Mouse (Mus musculus): ENCODE data around the gene Gm13275. TPM values are rescaled to one million over a fixed set of nuclear protein-coding genes. Genes with fewer than 3 reads are reported as not detected.
"Not testable (repeated sequence)": the region's sequence is repeated elsewhere in the genome, so short reads cannot be mapped to it uniquely, and the experiment has no call there.

Gm13275 gene
- polyA plus RNA-seq, 1 experiment from 2014 or later, result not detected

- no peak for DNase-seq (ENCODE audit: low spot score)
- Histone ChIP-seq H3K27ac (ENCODE audit: low read depth) (no peak within 1 kb of the TSS), H3K36me3 (ENCODE audit: control insufficient read depth, insufficient read depth, low read length) (no peaks in the 10 kb centered on the region), H3K4me3 (ENCODE audit: low read depth, low read length) (no peak within 1 kb of the TSS), H3K9me3 (ENCODE audit: control insufficient read depth, low read length) (no peaks in the 10 kb centered on the region), H3K4me2 (ENCODE audit: low read length) (no peak within 1 kb of the TSS), H3K4me1 (replicated peaks; ENCODE audit: control insufficient read depth, insufficient read depth, low read length) (no peaks in the 10 kb centered on the region), H3K27me3 (replicated peaks; ENCODE audit: control insufficient read depth, insufficient read depth, low read length) (no peaks in the 10 kb centered on the region), H3K9ac (ENCODE audit: low read length) (no peak within 1 kb of the TSS)
- 91% methylated on average over 1 of the region's 1 CpGs for WGBS
- ATAC-seq (replicated peaks; ENCODE audit: low FRiP score, low TSS enrichment, low read depth), result no peak
These were observed 25.4 kb downstream of the Gm13275 start, which contains the start of gene Ifna11 for GRCm38 (mm10) chr4:88819659-88820058. Ifna11 (plus strand) TSS chr4:88819959.

- DNase-seq (ENCODE audit: low spot score) (no peak), ATAC-seq (replicated peaks; ENCODE audit: low FRiP score, low TSS enrichment, low read depth) (no peak)
- H3K4me3 ChIP-seq (ENCODE audit: low read depth, low read length), result no peak overlapping the region
- H3K4me2 ChIP-seq (ENCODE audit: low read length), result no peak overlapping the region
- no peak overlapping the region for H3K27ac ChIP-seq (ENCODE audit: low read depth)
- H3K9me3 ChIP-seq (ENCODE audit: control insufficient read depth, low read length), result no peaks in the 10 kb centered on the region
- WGBS, result 24% methylated on average over 4 of the region's 4 CpGs
- no peaks in the 10 kb centered on the region for H3K36me3 ChIP-seq (ENCODE audit: control insufficient read depth, insufficient read depth, low read length)
- H3K27me3 ChIP-seq (replicated peaks; ENCODE audit: control insufficient read depth, insufficient read depth, low read length), result no peaks in the 10 kb centered on the region
- H3K4me1 ChIP-seq (replicated peaks; ENCODE audit: control insufficient read depth, insufficient read depth, low read length), result no peaks in the 10 kb centered on the region
- no peak overlapping the region for H3K9ac ChIP-seq (ENCODE audit: low read length)
These were observed 28.7 kb downstream of the Gm13275 start for GRCm38 (mm10) chr4:88822995-88823394.

GRCm38 (mm10) chr4:88827116-88827515 lies 32.8 kb downstream of the Gm13275 start, which contains the start of gene Ifna6:
Ifna6 (plus strand) TSS chr4:88827416.
- H3K9ac ChIP-seq (ENCODE audit: low read length); H3K27ac ChIP-seq (ENCODE audit: low read depth); H3K27me3 ChIP-seq (replicated peaks; ENCODE audit: control insufficient read depth, insufficient read depth, low read length); DNase-seq (ENCODE audit: low spot score); H3K4me1 ChIP-seq (replicated peaks; ENCODE audit: control insufficient read depth, insufficient read depth, low read length); H3K36me3 ChIP-seq (ENCODE audit: control insufficient read depth, insufficient read depth, low read length); ATAC-seq (replicated peaks; ENCODE audit: low FRiP score, low TSS enrichment, low read depth); H3K4me3 ChIP-seq (ENCODE audit: low read depth, low read length); H3K4me2 ChIP-seq (ENCODE audit: low read length); H3K9me3 ChIP-seq (ENCODE audit: control insufficient read depth, low read length): not testable (repeated sequence)

GRCm38 (mm10) chr4:88830523-88830922 lies 36.2 kb downstream of the Gm13275 start:
- H3K4me1 ChIP-seq (replicated peaks; ENCODE audit: control insufficient read depth, insufficient read depth, low read length), result no peaks in the 10 kb centered on the region
- no peak overlapping the region for H3K9ac ChIP-seq (ENCODE audit: low read length)
- H3K4me3 ChIP-seq (ENCODE audit: low read depth, low read length), result no peak overlapping the region
- H3K36me3 ChIP-seq (ENCODE audit: control insufficient read depth, insufficient read depth, low read length), result no peaks in the 10 kb centered on the region
- DNase-seq (ENCODE audit: low spot score), result no peak
- H3K27me3 ChIP-seq (replicated peaks; ENCODE audit: control insufficient read depth, insufficient read depth, low read length), result no peaks in the 10 kb centered on the region
- no peaks in the 10 kb centered on the region for H3K9me3 ChIP-seq (ENCODE audit: control insufficient read depth, low read length)
- H3K4me2 ChIP-seq (ENCODE audit: low read length), result no peak overlapping the region
- ATAC-seq (replicated peaks; ENCODE audit: low FRiP score, low TSS enrichment, low read depth), result no peak
- H3K27ac ChIP-seq (ENCODE audit: low read depth), result no peak overlapping the region
- WGBS, result 26% methylated on average over 4 of the region's 4 CpGs

- not testable (repeated sequence) for H3K27ac ChIP-seq (ENCODE audit: low read depth); H3K9me3 ChIP-seq (ENCODE audit: control insufficient read depth, low read length); DNase-seq (ENCODE audit: low spot score); H3K4me1 ChIP-seq (replicated peaks; ENCODE audit: control insufficient read depth, insufficient read depth, low read length); ATAC-seq (replicated peaks; ENCODE audit: low FRiP score, low TSS enrichment, low read depth); H3K9ac ChIP-seq (ENCODE audit: low read length); H3K27me3 ChIP-seq (replicated peaks; ENCODE audit: control insufficient read depth, insufficient read depth, low read length); H3K4me2 ChIP-seq (ENCODE audit: low read length); H3K4me3 ChIP-seq (ENCODE audit: low read depth, low read length); H3K36me3 ChIP-seq (ENCODE audit: control insufficient read depth, insufficient read depth, low read length)
- 83% methylated on average over 1 of the region's 1 CpGs for WGBS
These were observed 40.9 kb downstream of the Gm13275 start, which contains the start of gene Ifna5 for GRCm38 (mm10) chr4:88835225-88835624. Ifna5 (plus strand) TSS chr4:88835525.

- no peaks in the 10 kb centered on the region for H3K4me1 ChIP-seq (replicated peaks; ENCODE audit: control insufficient read depth, insufficient read depth, low read length)
- H3K9me3 ChIP-seq (ENCODE audit: control insufficient read depth, low read length), result no peaks in the 10 kb centered on the region
- no peak overlapping the region for H3K27ac ChIP-seq (ENCODE audit: low read depth)
- DNase-seq (ENCODE audit: low spot score) (no peak), ATAC-seq (replicated peaks; ENCODE audit: low FRiP score, low TSS enrichment, low read depth) (no peak)
- H3K27me3 ChIP-seq (replicated peaks; ENCODE audit: control insufficient read depth, insufficient read depth, low read length), result no peaks in the 10 kb centered on the region
- no peak overlapping the region for H3K4me2 ChIP-seq (ENCODE audit: low read length)
- no peak overlapping the region for H3K4me3 ChIP-seq (ENCODE audit: low read depth, low read length)
- 41% methylated on average over 3 of the region's 3 CpGs for WGBS
- no peaks in the 10 kb centered on the region for H3K36me3 ChIP-seq (ENCODE audit: control insufficient read depth, insufficient read depth, low read length)
- no peak overlapping the region for H3K9ac ChIP-seq (ENCODE audit: low read length)
These were observed 44.5 kb downstream of the Gm13275 start for GRCm38 (mm10) chr4:88838828-88839227.

GRCm38 (mm10) chr4:88840058-88840457 lies 45.8 kb downstream of the Gm13275 start:
- H3K4me1 ChIP-seq (replicated peaks; ENCODE audit: control insufficient read depth, insufficient read depth, low read length), result no peaks in the 10 kb centered on the region
- 77% methylated on average over 3 of the region's 3 CpGs for WGBS
- H3K4me2 ChIP-seq (ENCODE audit: low read length), result no peak overlapping the region
- no peak overlapping the region for H3K9ac ChIP-seq (ENCODE audit: low read length)
- DNase-seq (ENCODE audit: low spot score), result no peak
- no peak for ATAC-seq (replicated peaks; ENCODE audit: low FRiP score, low TSS enrichment, low read depth)
- H3K9me3 ChIP-seq (ENCODE audit: control insufficient read depth, low read length), result no peaks in the 10 kb centered on the region
- no peak overlapping the region for H3K4me3 ChIP-seq (ENCODE audit: low read depth, low read length)
- H3K27ac ChIP-seq (ENCODE audit: low read depth), result no peak overlapping the region
- no peaks in the 10 kb centered on the region for H3K36me3 ChIP-seq (ENCODE audit: control insufficient read depth, insufficient read depth, low read length)
- H3K27me3 ChIP-seq (replicated peaks; ENCODE audit: control insufficient read depth, insufficient read depth, low read length), result no peaks in the 10 kb centered on the region

GRCm38 (mm10) chr4:88841438-88841911 lies 47.2 kb downstream of the Gm13275 start, which contains the start of gene Ifna4:
Ifna4 (plus strand) TSS chr4:88841861.
- WGBS, result 59% methylated on average over 2 of the region's 2 CpGs
- Histone ChIP-seq H3K27me3 (replicated peaks; ENCODE audit: control insufficient read depth, insufficient read depth, low read length) (no peaks in the 10 kb centered on the region), H3K36me3 (ENCODE audit: control insufficient read depth, insufficient read depth, low read length) (no peaks in the 10 kb centered on the region), H3K27ac (ENCODE audit: low read depth) (no peak within 1 kb of the TSS), H3K4me2 (ENCODE audit: low read length) (no peak within 1 kb of the TSS), H3K9me3 (ENCODE audit: control insufficient read depth, low read length) (no peaks in the 10 kb centered on the region), H3K4me1 (replicated peaks; ENCODE audit: control insufficient read depth, insufficient read depth, low read length) (no peaks in the 10 kb centered on the region), H3K4me3 (ENCODE audit: low read depth, low read length) (no peak within 1 kb of the TSS), H3K9ac (ENCODE audit: low read length) (no peak within 1 kb of the TSS)
- no peak for ATAC-seq (replicated peaks; ENCODE audit: low FRiP score, low TSS enrichment, low read depth)
- DNase-seq (ENCODE audit: low spot score), result no peak

Measured in intestine, embryonic 14.5 days (tissue).